Mouse (Mus musculus) stomach, embryonic 16.5 days (tissue): ENCODE data around the gene Lrtm1. TPM values are rescaled to one million over a fixed set of nuclear protein-coding genes. Genes with fewer than 3 reads are reported as not detected.

ENCODE experiments used
- ATAC-seq: fragments of 200-750 bp; cut with Nextera tagmentation; 2 replicates; pipeline ENCODE4 v1.8.0; 2017; ENCODE audit warnings: moderate number of reproducible peaks, moderate TSS enrichment; ENCODE audit not compliant: insufficient read depth, low FRiP score
- H3K27ac ChIP-seq: fragments of 300-500 bp; sonication (generic); 2 replicates; pipeline ENCODE4 v1.5.1; 2014; ENCODE audit warnings: low read length
- H3K27me3 ChIP-seq: fragments of 300-500 bp; sonication (generic); 2 replicates; pipeline ENCODE4 v1.6.1; 2014; ENCODE audit warnings: low read length, control low read depth, mixed read lengths; ENCODE audit not compliant: control insufficient read depth, insufficient read depth
- H3K36me3 ChIP-seq: fragments of 300-500 bp; sonication (generic); 2 replicates; pipeline ENCODE4 v1.6.1; 2014; ENCODE audit warnings: low read length; ENCODE audit not compliant: control insufficient read depth, insufficient read depth
- H3K4me1 ChIP-seq: fragments of 300-500 bp; sonication (generic); 2 replicates; pipeline ENCODE4 v1.6.1; 2014; ENCODE audit warnings: low read length, control low read depth, mixed read lengths; ENCODE audit not compliant: control insufficient read depth, insufficient read depth
- H3K4me2 ChIP-seq: fragments of 300-500 bp; sonication (generic); 2 replicates; pipeline ENCODE4 v1.6.1; 2014; ENCODE audit warnings: low read depth, low read length, mixed read lengths
- H3K4me3 ChIP-seq: fragments of 300-500 bp; sonication (generic); replicated peaks from 2 replicates; pipeline ENCODE4 v1.5.1; 2014; ENCODE audit warnings: mild to moderate bottlenecking, low read length
- H3K9ac ChIP-seq: fragments of 300-500 bp; sonication (generic); 2 replicates; pipeline ENCODE4 v1.6.1; 2014; ENCODE audit warnings: low read length
- H3K9me3 ChIP-seq: fragments of 300-500 bp; sonication (generic); replicated peaks from 2 replicates; pipeline ENCODE4 v1.6.1; 2016; ENCODE audit warnings: low read length, control low read depth; ENCODE audit not compliant: control insufficient read depth
- WGBS: fragments of 180-500 bp; shearing (Covaris S2); extraction: QIAGEN DNeasy Blood & Tissue Kit; methylation state at CpG from one replicate; pipeline ENCODE4 v1.1.7; 2014; 5-methylcytosine and 5-hydroxymethylcytosine counted together
- polyA plus RNA-seq: library from polyadenylated mRNA; unstranded; fragments of >200 nt; fragmentation: Nextera tagmentation; extraction: Ambion mirVana; gene quantifications from 2 replicates; pipeline ENCODE4 v1.2.1, GENCODE M21; 2015

Lrtm1 gene
- polyA plus RNA-seq, 1 experiment from 2014 or later = 0.90 TPM

- Histone ChIP-seq H3K27ac (no peak overlapping the region), H3K9me3 (no peaks in the 10 kb centered on the region), H3K4me1 (no peaks in the 10 kb centered on the region), H3K27me3 (no peaks in the 10 kb centered on the region), H3K36me3 (no peaks in the 10 kb centered on the region), H3K9ac (no peak overlapping the region), H3K4me3 (no peak overlapping the region), H3K4me2 (no peak overlapping the region)
- WGBS = 34% methylated on average over 16 of the region's 16 CpGs
- no peak for ATAC-seq
Observed at GRCm38 (mm10) chr14:29051951-29052835, 34.2 kb downstream of the Lrtm1 start.

- Histone ChIP-seq H3K36me3 (no peaks in the 10 kb centered on the region), H3K4me2 (no peak overlapping the region), H3K9ac (no peak overlapping the region), H3K4me1 (no peaks in the 10 kb centered on the region), H3K4me3 (no peak overlapping the region), H3K9me3 (no peaks in the 10 kb centered on the region), H3K27me3 (no peaks in the 10 kb centered on the region), H3K27ac (no peak overlapping the region)
- ATAC-seq = no peak
Observed at GRCm38 (mm10) chr14:29060679-29061078, 42.7 kb downstream of the Lrtm1 start.

- Histone ChIP-seq H3K27me3 (no peaks in the 10 kb centered on the region), H3K9ac (no peak overlapping the region), H3K27ac (no peak overlapping the region), H3K4me3 (no peak overlapping the region), H3K9me3 (no peaks in the 10 kb centered on the region), H3K36me3 (no peaks in the 10 kb centered on the region), H3K4me2 (no peak overlapping the region), H3K4me1 (no peaks in the 10 kb centered on the region)
- 85% methylated on average over 1 of the region's 1 CpGs for WGBS
- no peak for ATAC-seq
Observed at GRCm38 (mm10) chr14:29061491-29061890, 43.5 kb downstream of the Lrtm1 start.

GRCm38 (mm10) chr14:29062676-29063075, 44.7 kb downstream of the Lrtm1 start:
- H3K4me1 ChIP-seq = no peaks in the 10 kb centered on the region
- no peak overlapping the region for H3K9ac ChIP-seq
- 84% methylated on average over 2 of the region's 2 CpGs for WGBS
- no peak overlapping the region for H3K4me2 ChIP-seq
- ATAC-seq = no peak
- no peak overlapping the region for H3K4me3 ChIP-seq
- H3K36me3 ChIP-seq = no peaks in the 10 kb centered on the region
- no peak overlapping the region for H3K27ac ChIP-seq
- no peaks in the 10 kb centered on the region for H3K27me3 ChIP-seq
- H3K9me3 ChIP-seq = no peaks in the 10 kb centered on the region

- Histone ChIP-seq H3K4me3 (no peak overlapping the region), H3K9me3 (no peaks in the 10 kb centered on the region), H3K27me3 (no peaks in the 10 kb centered on the region), H3K4me2 (no peak overlapping the region), H3K27ac (no peak overlapping the region), H3K4me1 (no peaks in the 10 kb centered on the region), H3K36me3 (no peaks in the 10 kb centered on the region), H3K9ac (no peak overlapping the region)
- ATAC-seq = no peak
- 66% methylated on average over 4 of the region's 4 CpGs for WGBS
Observed at GRCm38 (mm10) chr14:29073747-29074146, 55.7 kb downstream of the Lrtm1 start.

- Histone ChIP-seq H3K27ac (no peak overlapping the region), H3K4me2 (no peak overlapping the region), H3K4me1 (no peaks in the 10 kb centered on the region), H3K9ac (no peak overlapping the region), H3K9me3 (no peaks in the 10 kb centered on the region), H3K27me3 (no peaks in the 10 kb centered on the region), H3K4me3 (no peak overlapping the region), H3K36me3 (no peaks in the 10 kb centered on the region)
- WGBS = 53% methylated on average over 3 of the region's 3 CpGs
- ATAC-seq = no peak
Observed at GRCm38 (mm10) chr14:29077418-29077817, 59.4 kb downstream of the Lrtm1 start.

GRCm38 (mm10) chr14:29080228-29080627, 62.2 kb downstream of the Lrtm1 start:
- WGBS = 77% methylated on average over 4 of the region's 4 CpGs
- Histone ChIP-seq H3K27me3 (no peaks in the 10 kb centered on the region), H3K4me3 (no peak overlapping the region), H3K4me2 (no peak overlapping the region), H3K36me3 (no peaks in the 10 kb centered on the region), H3K4me1 (no peaks in the 10 kb centered on the region), H3K27ac (peak overlapping the region; percentile 67; the same call in 1 of the 2 replicates), H3K9ac (no peak overlapping the region), H3K9me3 (no peaks in the 10 kb centered on the region)
- ATAC-seq = no peak

- Histone ChIP-seq H3K9ac (no peak overlapping the region), H3K4me3 (no peak overlapping the region), H3K4me2 (no peak overlapping the region), H3K36me3 (no peaks in the 10 kb centered on the region), H3K9me3 (no peaks in the 10 kb centered on the region), H3K4me1 (no peaks in the 10 kb centered on the region), H3K27me3 (no peaks in the 10 kb centered on the region), H3K27ac (peak overlapping the region; percentile 77)
- ATAC-seq = no peak
- WGBS = 72% methylated on average over 4 of the region's 4 CpGs
Observed at GRCm38 (mm10) chr14:29080630-29081029, 62.6 kb downstream of the Lrtm1 start.

- Histone ChIP-seq H3K36me3 (no peaks in the 10 kb centered on the region), H3K27me3 (no peaks in the 10 kb centered on the region), H3K4me1 (no peaks in the 10 kb centered on the region), H3K9me3 (no peaks in the 10 kb centered on the region), H3K27ac (no peak overlapping the region), H3K9ac (no peak overlapping the region), H3K4me3 (no peak overlapping the region), H3K4me2 (no peak overlapping the region)
- WGBS = 68% methylated on average over 1 of the region's 1 CpGs
- no peak for ATAC-seq
Observed at GRCm38 (mm10) chr14:29082171-29082570, 64.2 kb downstream of the Lrtm1 start.
